Comparison of ENCODE assay signal across 9 mouse cellular contexts in genomic region chr3:107233351-107233813, GRCm38 (mm10). TPM values are rescaled to one million over a fixed set of nuclear protein-coding genes. Genes with fewer than 3 reads are reported as not detected.
A peak's percentile ranks its signal among the peaks of the same experiment; 100 is the strongest.
DNase-seq lines count a peak whose midpoint lies in the region; ATAC-seq and TF ChIP-seq lines count a peak whose summit lies in the region.
"Had no signal": no experiment of that assay in that cellular context is flagged by ENCODE, and none has a peak within 500 bp of the region (broad histone marks: within the 10 kb centered on the region; RNA-seq: fewer than 3 reads in every experiment).

No protein-coding gene starts in this region.

- peak; percentile 94 for TF ChIP-seq CTCF in brain, embryonic 14.5 days (IDR thresholded peaks at IDR 0.05; ENCODE audit: borderline replicate concordance, extremely low read depth, insufficient read depth, insufficient read length)
- TF ChIP-seq CTCF in liver, postnatal 0 days (IDR thresholded peaks at IDR 0.05; ENCODE audit: low read depth), result peak; percentile 94

- peak; percentile 75; the same call in 1 of the 2 replicates for ATAC-seq in erythroblast, adult 5-6 weeks (replicated peaks; ENCODE audit: low FRiP score, poor library complexity, severe bottlenecking)
- ATAC-seq in heart, embryonic 14.5 days (ENCODE audit: insufficient number of reproducible peaks, insufficient read depth, low FRiP score, low read depth), result no peak
- no peak for ATAC-seq in liver, postnatal 0 days
- ATAC-seq in neural tube, embryonic 15.5 days (ENCODE audit: low FRiP score), result peak; percentile 65; the same call in 1 of the 2 replicates

- peak; percentile 94 for DNase-seq in CD4-positive, CD25-positive, alpha-beta regulatory T cell, adult 2 months (ENCODE audit: low read depth, low spot score)
- DNase-seq in brain, embryonic 14.5 days (ENCODE audit: low read depth), result peak; percentile 93
- DNase-seq in kidney, postnatal 25 days, result peak; percentile 73 to 88
- peak; percentile 81 for DNase-seq in liver, postnatal 0 days
- DNase-seq in testis, postnatal 14 days (ENCODE audit: low spot score), result peak; percentile 58

- no peak for TF ChIP-seq POLR2A in brain, embryonic 14.5 days (IDR thresholded peaks at IDR 0.05; ENCODE audit: borderline replicate concordance, extremely low read depth, insufficient read depth, insufficient read length, poor library complexity, severe bottlenecking)

- no peak for TF ChIP-seq EP300 in liver, postnatal 0 days (IDR thresholded peaks at IDR 0.05; ENCODE audit: low read depth)

- WGBS in heart, embryonic 14.5 days, result 6% methylated on average over 11 of the region's 11 CpGs
- WGBS in liver, postnatal 0 days (ENCODE audit: insufficient replicate concordance), result 6% methylated on average over 11 of the region's 11 CpGs
- WGBS in neural tube, embryonic 15.5 days, result 8% methylated on average over 11 of the region's 11 CpGs

- H3K27ac ChIP-seq in heart, embryonic 14.5 days (replicated peaks in 1 of 2; ENCODE audit: control insufficient read depth in 1 of 2, insufficient read depth in 1 of 2, low read depth in 2 of 2, low read length in 2 of 2), result no peak overlapping the region
- H3K27ac ChIP-seq in liver, postnatal 0 days (ENCODE audit: low read depth), result no peak overlapping the region
- H3K27ac ChIP-seq in neural tube, embryonic 15.5 days (replicated peaks), result no peak overlapping the region
- H3K27ac ChIP-seq: limb, embryonic 12.5 days had no signal

- 0 out of 2 replicates have a peak overlapping the region, but pooled peaks have one; percentile 24 for H3K4me2 ChIP-seq in heart, embryonic 14.5 days (ENCODE audit: low read length)
- H3K4me2 ChIP-seq in liver, postnatal 0 days (ENCODE audit: low read depth, low read length), result peak overlapping the region; percentile 43; the same call in 1 of the 2 replicates
- H3K4me2 ChIP-seq in neural tube, embryonic 15.5 days, result no peak overlapping the region
- H3K4me2 ChIP-seq: limb, embryonic 12.5 days had no signal

- H3K36me3 ChIP-seq in heart, embryonic 14.5 days (ENCODE audit: control insufficient read depth, insufficient read depth, low read length), result no peaks in the 10 kb centered on the region
- no peaks in the 10 kb centered on the region for H3K36me3 ChIP-seq in liver, postnatal 0 days (replicated peaks; ENCODE audit: insufficient read depth, low read length)
- no peaks in the 10 kb centered on the region for H3K36me3 ChIP-seq in neural tube, embryonic 15.5 days
- H3K36me3 ChIP-seq: limb, embryonic 12.5 days had no signal

- H3K9ac ChIP-seq in heart, embryonic 14.5 days (ENCODE audit: low read length), result no peak overlapping the region
- no peak overlapping the region for H3K9ac ChIP-seq in liver, postnatal 0 days (replicated peaks)
- no peak overlapping the region for H3K9ac ChIP-seq in neural tube, embryonic 15.5 days (replicated peaks)
- H3K9ac ChIP-seq: limb, embryonic 12.5 days had no signal

- H3K27me3 ChIP-seq in heart, embryonic 14.5 days (ENCODE audit: control insufficient read depth, insufficient read depth, low read length), result peaks cover 12% of the 10 kb centered on the region; the same call in 1 of the 2 replicates
- H3K27me3 ChIP-seq in liver, postnatal 0 days (ENCODE audit: insufficient read depth, low read length), result no peaks in the 10 kb centered on the region
- no peaks in the 10 kb centered on the region; the same call in 1 of the 2 replicates for H3K27me3 ChIP-seq in neural tube, embryonic 15.5 days (replicated peaks)

- peaks cover 0 to 8% of the 10 kb centered on the region in 2 experiments; a peak in 2 of 4 replicates for H3K4me1 ChIP-seq in heart, embryonic 14.5 days (ENCODE audit: control insufficient read depth in 2 of 2, insufficient read depth in 2 of 2, low read length in 2 of 2)
- peaks cover 9% of the 10 kb centered on the region; the same call in 1 of the 2 replicates for H3K4me1 ChIP-seq in liver, postnatal 0 days (ENCODE audit: insufficient read depth)
- no peaks in the 10 kb centered on the region for H3K4me1 ChIP-seq in neural tube, embryonic 15.5 days
- H3K4me1 ChIP-seq: limb, embryonic 12.5 days had no signal

- H3K4me3 ChIP-seq in heart, embryonic 14.5 days (ENCODE audit: control insufficient read depth in 1 of 2, insufficient read depth in 1 of 2, low read depth in 1 of 2, low read length in 2 of 2), result no peak overlapping the region
- no peak overlapping the region for H3K4me3 ChIP-seq in liver, postnatal 0 days (ENCODE audit: low read depth, low read length)
- H3K4me3 ChIP-seq in neural tube, embryonic 15.5 days (replicated peaks), result no peak overlapping the region
- H3K4me3 ChIP-seq: limb, embryonic 12.5 days had no signal

- no peaks in the 10 kb centered on the region for H3K9me3 ChIP-seq in heart, embryonic 14.5 days (ENCODE audit: control insufficient read depth, low read length)
- no peaks in the 10 kb centered on the region for H3K9me3 ChIP-seq in liver, postnatal 0 days (ENCODE audit: low read length)
- no peaks in the 10 kb centered on the region for H3K9me3 ChIP-seq in neural tube, embryonic 15.5 days (replicated peaks)
- H3K9me3 ChIP-seq: limb, embryonic 12.5 days had no signal

RNA-seq across cellular contexts. Expression of gene A630076J17Rik, which starts 3.0 kb away (rescaled TPM):
- polyA plus RNA-seq in brain, embryonic 14.5 days (2012; rRNA removed), result not detected in 2 replicates
- not detected in 2 replicates for total RNA-seq in erythroblast, adult 5-6 weeks (2015; ENCODE audit: low replicate concordance)
- total RNA-seq in erythroblast, adult 5-6 weeks (2017; ENCODE audit: low replicate concordance), result 0.42 TPM in 1 of 2 replicates, not detected in the other
- polyA plus RNA-seq in heart, embryonic 14.5 days (2014; fragmentation: Nextera tagmentation; extraction: Ambion mirVana), result 0.30 TPM in 1 of 2 replicates, not detected in the other
- polyA plus RNA-seq in liver, postnatal 0 days (2015; fragmentation: Nextera tagmentation; extraction: Ambion mirVana), result 0.24 and 0.26 TPM in 2 replicates
- polyA plus RNA-seq in neural tube, embryonic 15.5 days (2015; fragmentation: Nextera tagmentation; extraction: Ambion mirVana), result 0.14 TPM in 1 of 2 replicates, not detected in the other
- polyA plus RNA-seq: limb, embryonic 12.5 days had no signal

RNA-seq across cellular contexts. Expression of gene Prok1, which starts 6.1 kb away (rescaled TPM):
- polyA plus RNA-seq in brain, embryonic 14.5 days (2012; rRNA removed), result 0.53 and 0.78 TPM in 2 replicates
- not detected in 2 replicates for total RNA-seq in erythroblast, adult 5-6 weeks (2015; ENCODE audit: low replicate concordance)
- not detected in 2 replicates for total RNA-seq in erythroblast, adult 5-6 weeks (2017; ENCODE audit: low replicate concordance)
- polyA plus RNA-seq in heart, embryonic 14.5 days (2014; fragmentation: Nextera tagmentation; extraction: Ambion mirVana), result not detected in 2 replicates
- polyA plus RNA-seq in liver, postnatal 0 days (2015; fragmentation: Nextera tagmentation; extraction: Ambion mirVana), result 9.8 and 10.5 TPM in 2 replicates
- 0.15 and 0.36 TPM in 2 replicates for polyA plus RNA-seq in neural tube, embryonic 15.5 days (2015; fragmentation: Nextera tagmentation; extraction: Ambion mirVana)

RNA-seq across cellular contexts. Expression of gene Cym, which starts 11.8 kb away (rescaled TPM):
- polyA plus RNA-seq in brain, embryonic 14.5 days (2012; rRNA removed), result 0.64 and 0.90 TPM in 2 replicates
- not detected in 2 replicates for total RNA-seq in erythroblast, adult 5-6 weeks (2015; ENCODE audit: low replicate concordance)
- total RNA-seq in erythroblast, adult 5-6 weeks (2017; ENCODE audit: low replicate concordance), result not detected in 2 replicates
- 0.27 and 0.32 TPM in 2 replicates for polyA plus RNA-seq in heart, embryonic 14.5 days (2014; fragmentation: Nextera tagmentation; extraction: Ambion mirVana)
- 3.9 and 4.2 TPM in 2 replicates for polyA plus RNA-seq in liver, postnatal 0 days (2015; fragmentation: Nextera tagmentation; extraction: Ambion mirVana)
- polyA plus RNA-seq in neural tube, embryonic 15.5 days (2015; fragmentation: Nextera tagmentation; extraction: Ambion mirVana), result 0.17 and 0.24 TPM in 2 replicates
- polyA plus RNA-seq: limb, embryonic 12.5 days had no signal

RNA-seq across cellular contexts. Expression of gene Lamtor5, which starts 45.3 kb away (rescaled TPM):
- polyA plus RNA-seq in brain, embryonic 14.5 days (2012; rRNA removed), result 91.3 and 119 TPM in 2 replicates
- total RNA-seq in erythroblast, adult 5-6 weeks (2015; ENCODE audit: low replicate concordance), result 38.2 and 42.8 TPM in 2 replicates
- 12.1 and 16.7 TPM in 2 replicates for total RNA-seq in erythroblast, adult 5-6 weeks (2017; ENCODE audit: low replicate concordance)
- 182 and 207 TPM in 2 replicates for polyA plus RNA-seq in heart, embryonic 14.5 days (2014; fragmentation: Nextera tagmentation; extraction: Ambion mirVana)
- 94.0 and 99.8 TPM in 2 replicates for polyA plus RNA-seq in liver, postnatal 0 days (2015; fragmentation: Nextera tagmentation; extraction: Ambion mirVana)
- 197 and 198 TPM in 2 replicates for polyA plus RNA-seq in neural tube, embryonic 15.5 days (2015; fragmentation: Nextera tagmentation; extraction: Ambion mirVana)

RNA-seq across cellular contexts. Expression of gene Kcna10, which starts 50.5 kb away (rescaled TPM):
- polyA plus RNA-seq in brain, embryonic 14.5 days (2012; rRNA removed), result not detected in 2 replicates
- not detected in 2 replicates for total RNA-seq in erythroblast, adult 5-6 weeks (2015; ENCODE audit: low replicate concordance)
- not detected in 2 replicates for total RNA-seq in erythroblast, adult 5-6 weeks (2017; ENCODE audit: low replicate concordance)
- not detected in 2 replicates for polyA plus RNA-seq in heart, embryonic 14.5 days (2014; fragmentation: Nextera tagmentation; extraction: Ambion mirVana)
- polyA plus RNA-seq in liver, postnatal 0 days (2015; fragmentation: Nextera tagmentation; extraction: Ambion mirVana), result not detected in 2 replicates
- not detected in 2 replicates for polyA plus RNA-seq in neural tube, embryonic 15.5 days (2015; fragmentation: Nextera tagmentation; extraction: Ambion mirVana)
- polyA plus RNA-seq: limb, embryonic 12.5 days had no signal

Comparison
In these comparisons a context has a peak if more than half of its experiments do, and no peak if none do; other contexts are left out.
1. ATAC-seq: peak in erythroblast, adult 5-6 weeks (single experiment) and neural tube, embryonic 15.5 days (single experiment); none in heart, embryonic 14.5 days (single experiment) and liver, postnatal 0 days (single experiment).
2. Peak in every context shown above with its lines, with median percentiles within 50 percentile points of each other: DNase-seq.